Comparison of ENCODE assay signal across 25 mouse cellular contexts in genomic region chr5:132352437-132352836, GRCm38 (mm10).
DNase-seq lines count a peak whose midpoint lies in the region; ATAC-seq lines count a peak whose summit lies in the region.
"Had no signal": no experiment of that assay in that cellular context is flagged by ENCODE, and none has a peak within 500 bp of the region (broad histone marks: within the 10 kb centered on the region; RNA-seq: fewer than 3 reads in every experiment).

No protein-coding gene starts in this region.

- no peak overlapping the region for H3K9ac ChIP-seq in intestine, embryonic 15.5 days
- H3K9ac ChIP-seq: embryonic facial prominence, embryonic 13.5 days; forebrain, embryonic 12.5 days; hindbrain, embryonic 14.5 days; limb, embryonic 15.5 days; midbrain, embryonic 13.5 days; neural tube, embryonic 12.5 days had no signal

- H3K9me3 ChIP-seq in intestine, embryonic 15.5 days, result no peaks in the 10 kb centered on the region
- H3K9me3 ChIP-seq in embryonic facial prominence, embryonic 10.5 days, result no peaks in the 10 kb centered on the region
- H3K9me3 ChIP-seq: embryonic facial prominence, embryonic 13.5 days; forebrain, embryonic 12.5 days; limb, embryonic 15.5 days; midbrain, embryonic 13.5 days; neural tube, embryonic 12.5 days had no signal

- no peak overlapping the region for H3K4me2 ChIP-seq in intestine, embryonic 15.5 days (replicated peaks)
- H3K4me2 ChIP-seq: embryonic facial prominence, embryonic 13.5 days; forebrain, embryonic 12.5 days; hindbrain, embryonic 14.5 days; limb, embryonic 15.5 days; midbrain, embryonic 13.5 days; neural tube, embryonic 12.5 days had no signal

- 0 out of 2 replicates have a peak, but pooled peaks cover 7% of the 10 kb centered on the region for H3K4me1 ChIP-seq in intestine, embryonic 15.5 days (replicated peaks)
- no peaks in the 10 kb centered on the region; the same call in 1 of the 2 replicates for H3K4me1 ChIP-seq in embryonic facial prominence, embryonic 10.5 days

- peak; percentile 55; the same call in 1 of the 2 replicates for ATAC-seq in intestine, embryonic 15.5 days
- ATAC-seq: inflammation-experienced regulatory T-cells, adult 6 months; midbrain, embryonic 13.5 days had no signal

- no peak overlapping the region for H3K27ac ChIP-seq in intestine, embryonic 15.5 days
- no peak overlapping the region for H3K27ac ChIP-seq in embryonic facial prominence, embryonic 10.5 days (replicated peaks)
- H3K27ac ChIP-seq: embryonic facial prominence, embryonic 13.5 days; forebrain, embryonic 12.5 days; hindbrain, embryonic 14.5 days; limb, embryonic 15.5 days; midbrain, embryonic 13.5 days; neural tube, embryonic 12.5 days had no signal

- no peaks in the 10 kb centered on the region for H3K36me3 ChIP-seq in intestine, embryonic 15.5 days
- H3K36me3 ChIP-seq in embryonic facial prominence, embryonic 10.5 days (replicated peaks), result no peaks in the 10 kb centered on the region
- H3K36me3 ChIP-seq: embryonic facial prominence, embryonic 13.5 days; forebrain, embryonic 12.5 days; limb, embryonic 15.5 days; midbrain, embryonic 13.5 days; neural tube, embryonic 12.5 days had no signal

- no peaks in the 10 kb centered on the region for H3K27me3 ChIP-seq in intestine, embryonic 15.5 days (replicated peaks)
- no peaks in the 10 kb centered on the region for H3K27me3 ChIP-seq in embryonic facial prominence, embryonic 10.5 days (replicated peaks; ENCODE audit: low read depth, poor library complexity, severe bottlenecking)
- H3K27me3 ChIP-seq: embryonic facial prominence, embryonic 13.5 days; forebrain, embryonic 12.5 days; limb, embryonic 15.5 days; megakaryocyte, embryonic 14.5 days; midbrain, embryonic 13.5 days; neural tube, embryonic 12.5 days had no signal

- H3K4me3 ChIP-seq in intestine, embryonic 15.5 days (replicated peaks), result no peak overlapping the region
- no peak overlapping the region for H3K4me3 ChIP-seq in embryonic facial prominence, embryonic 10.5 days
- H3K4me3 ChIP-seq: embryonic facial prominence, embryonic 13.5 days; erythroblast, embryonic 14.5 days; forebrain, embryonic 12.5 days; limb, embryonic 15.5 days; megakaryocyte, embryonic 14.5 days; midbrain, embryonic 13.5 days; neural tube, embryonic 12.5 days had no signal

- intact Hi-C loops in left cerebral cortex, postnatal 14 days (cut with DNase I), result no loop called here

- 16% methylated on average over 1 of the region's 1 CpGs for WGBS in intestine, embryonic 15.5 days
- 70% methylated on average over 1 of the region's 1 CpGs for WGBS in embryonic facial prominence, embryonic 10.5 days

- DNase-seq in retina, embryonic 14.5 days (ENCODE audit: low spot score), result peak; percentile 24
- no peak for DNase-seq in retina, postnatal 1 day
- peak; percentile 34 for DNase-seq in adrenal gland, postnatal 10 days
- no peak for DNase-seq in frontal cortex, postnatal 14 days (ENCODE audit: low spot score in 2 of 2)
- DNase-seq in left cerebral cortex, postnatal 14 days (ENCODE audit: low spot score in 2 of 2), result no peak
- DNase-seq in embryonic facial prominence, embryonic 10.5 days (ENCODE audit: low spot score), result no peak
- DNase-seq: cerebellum, adult 9-10 months; gastrocnemius, postnatal 36 days; heart, postnatal 36 days; kidney, postnatal 36 days; lung, postnatal 14 days; right cerebral cortex, adult 18-20 months; right cerebral cortex, postnatal 4 days; thymus, adult 18-20 months; thymus, postnatal 4 days had no signal

Comparison
In these comparisons a context has a peak if more than half of its experiments do, and no peak if none do; other contexts are left out.
1. DNase-seq: peak in retina, embryonic 14.5 days (single experiment) and adrenal gland, postnatal 10 days (single experiment); none in retina, postnatal 1 day (single experiment), frontal cortex, postnatal 14 days (0 of 2), left cerebral cortex, postnatal 14 days (0 of 2) and embryonic facial prominence, embryonic 10.5 days (single experiment).